Mouse (Mus musculus) heart, embryonic 14.5 days (tissue): ENCODE measurements at regions not wholly inside any gene's neighbourhood (a gene's known extent, or its start where the extent isn't known, plus 50 kb on each side); places are given as distances from the start of the nearest gene placed in this dataset.

Experiments used
- ATAC-seq: fragments of 200-750 bp; cut with Nextera tagmentation; 2 replicates; pipeline ENCODE4 v1.8.0; 2017; ENCODE audit warnings: low read depth, moderate TSS enrichment; ENCODE audit not compliant: insufficient number of reproducible peaks, insufficient read depth, low FRiP score
- H3K27ac ChIP-seq, 2 experiments: fragments of 200-500 bp in 1 of 2; fragments of 300-500 bp in 1 of 2; sonication (generic) in 1 of 2; replicated peaks in 1 of 2; 2 replicates each; pipeline ENCODE4 v1.5.1; 2012 to 2014; ENCODE audit warnings: low read depth in 2 of 2, low read length in 2 of 2, control low read depth in 1 of 2, mild to moderate bottlenecking in 1 of 2, mixed read lengths in 1 of 2; ENCODE audit not compliant: control insufficient read depth in 1 of 2, insufficient read depth in 1 of 2
- H3K27me3 ChIP-seq: fragments of 300-500 bp; sonication (generic); 2 replicates; pipeline ENCODE4 v1.6.1; 2014; ENCODE audit warnings: mild to moderate bottlenecking, low read length, control low read depth; ENCODE audit not compliant: control insufficient read depth, insufficient read depth
- H3K36me3 ChIP-seq: fragments of 300-500 bp; sonication (generic); 2 replicates; pipeline ENCODE4 v1.6.1; 2014; ENCODE audit warnings: mild to moderate bottlenecking, control low read depth, low read length, mixed read lengths; ENCODE audit not compliant: control insufficient read depth, insufficient read depth
- H3K4me1 ChIP-seq, 2 experiments: fragments of 200-500 bp in 1 of 2; fragments of 300-500 bp in 1 of 2; sonication (generic) in 1 of 2; 2 replicates each; pipeline ENCODE4 v1.6.1; 2012 to 2014; ENCODE audit warnings: low read length in 2 of 2, control low read depth in 1 of 2, mixed read lengths in 1 of 2; ENCODE audit not compliant: control insufficient read depth in 2 of 2, insufficient read depth in 2 of 2
- H3K4me2 ChIP-seq: fragments of 300-500 bp; sonication (generic); 2 replicates; pipeline ENCODE4 v1.6.1; 2014; ENCODE audit warnings: mild to moderate bottlenecking, low read length
- H3K4me3 ChIP-seq, 2 experiments: fragments of 200-500 bp in 1 of 2; fragments of 300-500 bp in 1 of 2; sonication (generic) in 1 of 2; 2 replicates each; pipeline ENCODE4 v1.5.1; 2012 to 2014; ENCODE audit warnings: low read length in 2 of 2, mild to moderate bottlenecking in 2 of 2, control low read depth in 1 of 2, low read depth in 1 of 2, moderate library complexity in 1 of 2; ENCODE audit not compliant: control insufficient read depth in 1 of 2, insufficient read depth in 1 of 2
- H3K9ac ChIP-seq: fragments of 300-500 bp; sonication (generic); 2 replicates; pipeline ENCODE4 v1.6.1; 2014; ENCODE audit warnings: mild to moderate bottlenecking, low read length
- H3K9me3 ChIP-seq: fragments of 300-500 bp; sonication (generic); 2 replicates; pipeline ENCODE4 v1.6.1; 2016; ENCODE audit warnings: low read length, control low read depth; ENCODE audit not compliant: control insufficient read depth
- WGBS: fragments of 180-500 bp; shearing (Covaris S2); extraction: QIAGEN DNeasy Blood & Tissue Kit; methylation state at CpG from one replicate; pipeline ENCODE4 v1.1.7; 2014; 5-methylcytosine and 5-hydroxymethylcytosine counted together

- Histone ChIP-seq H3K4me2 (no peak overlapping the region), H3K4me1 (no peaks in the 10 kb centered on the region), H3K27me3 (no peaks in the 10 kb centered on the region), H3K9ac (no peak overlapping the region), H3K36me3 (no peaks in the 10 kb centered on the region), H3K4me3 (no peak overlapping the region), H3K27ac (no peak overlapping the region), H3K9me3 (no peaks in the 10 kb centered on the region)
- 66% methylated on average over 12 of the region's 12 CpGs for WGBS
- ATAC-seq, result no peak
Measured at GRCm38 (mm10) chr2:169424166-169424920, 163.2 kb downstream of the Gm11011 start.

- no peak overlapping the region for H3K9ac ChIP-seq
- H3K4me2 ChIP-seq, result no peak overlapping the region
- no peak for ATAC-seq
- H3K36me3 ChIP-seq, result no peaks in the 10 kb centered on the region
- no peak overlapping the region for H3K4me3 ChIP-seq
- H3K9me3 ChIP-seq, result 0 out of 2 replicates have a peak, but pooled peaks cover 3% of the 10 kb centered on the region
- H3K4me1 ChIP-seq, result no peaks in the 10 kb centered on the region
- no peak overlapping the region for H3K27ac ChIP-seq
- 71% methylated on average over 6 of the region's 6 CpGs for WGBS
- no peaks in the 10 kb centered on the region for H3K27me3 ChIP-seq
Measured at GRCm38 (mm10) chr2:169412361-169412760, 175.2 kb downstream of the Gm11011 start.

- WGBS, result 56% methylated on average over 3 of the region's 3 CpGs
- no peaks in the 10 kb centered on the region for H3K36me3 ChIP-seq
- H3K27me3 ChIP-seq, result no peaks in the 10 kb centered on the region
- no peaks in the 10 kb centered on the region for H3K4me1 ChIP-seq
- H3K9me3 ChIP-seq, result 0 out of 2 replicates have a peak, but pooled peaks cover 6% of the 10 kb centered on the region
- no peak overlapping the region for H3K27ac ChIP-seq
- H3K9ac ChIP-seq, result no peak overlapping the region
- H3K4me3 ChIP-seq, result no peak overlapping the region
- no peak for ATAC-seq
- H3K4me2 ChIP-seq, result no peak overlapping the region
Measured at GRCm38 (mm10) chr2:169410080-169410479, 177.5 kb downstream of the Gm11011 start.

GRCm38 (mm10) chr2:169404908-169405690 is 182.4 kb downstream of the Gm11011 start:
- H3K9ac ChIP-seq, result no peak overlapping the region
- 0 out of 2 replicates have a peak, but pooled peaks cover 6% of the 10 kb centered on the region for H3K9me3 ChIP-seq
- no peak overlapping the region for H3K4me3 ChIP-seq
- H3K4me1 ChIP-seq, result no peaks in the 10 kb centered on the region
- no peak overlapping the region for H3K4me2 ChIP-seq
- WGBS, result 37% methylated on average over 6 of the region's 6 CpGs
- H3K27ac ChIP-seq, result no peak overlapping the region
- H3K36me3 ChIP-seq, result no peaks in the 10 kb centered on the region
- no peaks in the 10 kb centered on the region for H3K27me3 ChIP-seq
- no peak for ATAC-seq

- Histone ChIP-seq H3K9me3 (no peaks in the 10 kb centered on the region), H3K27me3 (no peaks in the 10 kb centered on the region), H3K9ac (no peak overlapping the region), H3K27ac (no peak overlapping the region), H3K4me2 (no peak overlapping the region), H3K4me3 (no peak overlapping the region), H3K4me1 (no peaks in the 10 kb centered on the region), H3K36me3 (no peaks in the 10 kb centered on the region)
- no peak for ATAC-seq
- 84% methylated on average over 6 of the region's 6 CpGs for WGBS
Measured at GRCm38 (mm10) chr2:169397758-169398157, 189.8 kb downstream of the Gm11011 start.

GRCm38 (mm10) chr2:169397013-169397412 is 190.5 kb downstream of the Gm11011 start:
- Histone ChIP-seq H3K4me3 (no peak overlapping the region), H3K36me3 (no peaks in the 10 kb centered on the region), H3K4me2 (no peak overlapping the region), H3K27me3 (no peaks in the 10 kb centered on the region), H3K9me3 (no peaks in the 10 kb centered on the region), H3K4me1 (no peaks in the 10 kb centered on the region), H3K27ac (no peak overlapping the region), H3K9ac (no peak overlapping the region)
- no peak for ATAC-seq
- WGBS, result 81% methylated on average over 4 of the region's 4 CpGs

- H3K27me3 ChIP-seq, result no peaks in the 10 kb centered on the region
- no peaks in the 10 kb centered on the region for H3K36me3 ChIP-seq
- H3K4me2 ChIP-seq, result no peak overlapping the region
- no peak overlapping the region for H3K4me3 ChIP-seq
- H3K9me3 ChIP-seq, result no peaks in the 10 kb centered on the region
- no peak overlapping the region for H3K27ac ChIP-seq
- no peak overlapping the region for H3K9ac ChIP-seq
- no peaks in the 10 kb centered on the region for H3K4me1 ChIP-seq
- ATAC-seq, result no peak
- WGBS, result 59% methylated on average over 4 of the region's 4 CpGs
Measured at GRCm38 (mm10) chr2:169396294-169396693, 191.3 kb downstream of the Gm11011 start.
